Comparison of ENCODE assay signal across 8 mouse cellular contexts in the genomic region with DNA sequence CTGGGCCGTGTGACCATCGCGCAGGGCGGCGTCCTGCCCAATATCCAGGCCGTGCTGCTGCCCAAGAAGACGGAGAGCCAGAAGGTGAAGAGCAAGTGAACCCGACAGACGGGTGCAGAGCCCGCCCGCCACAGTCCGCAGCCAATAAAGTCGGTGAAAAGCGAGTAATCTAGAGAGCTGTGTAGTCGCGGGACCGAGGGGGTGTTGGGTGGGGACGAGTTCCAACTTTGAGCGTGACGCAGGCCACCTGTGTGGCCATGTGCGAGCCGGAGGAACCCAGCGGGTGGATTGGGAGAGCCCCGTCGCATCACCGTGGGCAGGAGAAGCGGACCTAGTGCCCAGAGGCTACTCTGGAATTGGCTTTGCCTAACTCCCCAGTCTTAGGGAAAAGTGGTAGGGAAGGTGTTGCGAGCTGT. TPM values are rescaled to one million over a fixed set of nuclear protein-coding genes. Genes with fewer than 3 reads are reported as not detected.
DNase-seq lines count a peak whose midpoint lies in the region; ATAC-seq and TF ChIP-seq lines count a peak whose summit lies in the region.

No protein-coding gene starts in this region.

- peak overlapping the region; percentile 87 for H3K27ac ChIP-seq in kidney, adult 2 months (ENCODE audit: insufficient read depth, low read depth, low read length)
- peak overlapping the region; percentile 68; the same call in 1 of the 2 replicates for H3K27ac ChIP-seq in hindbrain, embryonic 12.5 days
- H3K27ac ChIP-seq in liver, embryonic 12.5 days = peak overlapping the region; percentile 100

- peak overlapping the region; percentile 78 for H3K9ac ChIP-seq in hindbrain, embryonic 12.5 days
- H3K9ac ChIP-seq in liver, embryonic 12.5 days = peak overlapping the region; percentile 95

- ATAC-seq in erythroid progenitor cell, adult 5-6 weeks (replicated peaks; ENCODE audit: low FRiP score, poor library complexity, severe bottlenecking) = peak; percentile 30
- peak; percentile 23 for ATAC-seq in hindbrain, embryonic 12.5 days (ENCODE audit: low FRiP score)
- peak; percentile 19 for ATAC-seq in liver, embryonic 12.5 days
- ATAC-seq in monocyte, adult 5-6 weeks (replicated peaks; ENCODE audit: insufficient number of reproducible peaks, low FRiP score, low TSS enrichment, poor library complexity, severe bottlenecking) = peak; percentile 18; the same call in 1 of the 2 replicates

- peak overlapping the region; percentile 97 for H3K4me3 ChIP-seq in kidney, adult 2 months (ENCODE audit: insufficient read depth, low read depth, low read length)
- peak overlapping the region; percentile 87 for H3K4me3 ChIP-seq in hindbrain, embryonic 12.5 days
- H3K4me3 ChIP-seq in liver, embryonic 12.5 days = peak overlapping the region; percentile 95

- H3K27me3 ChIP-seq in kidney, adult 2 months (replicated peaks; ENCODE audit: control insufficient read depth, insufficient read depth, low read length) = no peaks in the 10 kb centered on the region
- no peaks in the 10 kb centered on the region for H3K27me3 ChIP-seq in hindbrain, embryonic 12.5 days
- no peaks in the 10 kb centered on the region for H3K27me3 ChIP-seq in liver, embryonic 12.5 days (replicated peaks)

- DNase-seq in kidney, adult 2 months = peak; percentile 56
- DNase-seq in kidney, adult 11 months = no peak
- DNase-seq in Muller cell, postnatal 12 days (ENCODE audit: inconsistent ontology term) = peak; percentile 50
- DNase-seq in thymus, postnatal 14 days = peak; percentile 55

- no peaks in the 10 kb centered on the region for H3K36me3 ChIP-seq in kidney, adult 2 months (ENCODE audit: control insufficient read depth, insufficient read depth, low read length)
- H3K36me3 ChIP-seq in hindbrain, embryonic 12.5 days = peaks cover 21% of the 10 kb centered on the region
- H3K36me3 ChIP-seq in liver, embryonic 12.5 days = peaks cover 41% of the 10 kb centered on the region

- under 1% methylated on average over 28 of the region's 28 CpGs for WGBS in kidney, adult 2 months
- WGBS in hindbrain, embryonic 12.5 days = 0% methylated on average over 28 of the region's 28 CpGs
- WGBS in liver, embryonic 12.5 days (ENCODE audit: insufficient replicate concordance) = under 1% methylated on average over 28 of the region's 28 CpGs

- H3K4me1 ChIP-seq in kidney, adult 2 months (ENCODE audit: control insufficient read depth, insufficient read depth, low read length) = peaks cover 20% of the 10 kb centered on the region; the same call in 1 of the 2 replicates
- peaks cover 22% of the 10 kb centered on the region for H3K4me1 ChIP-seq in hindbrain, embryonic 12.5 days
- peaks cover 55% of the 10 kb centered on the region for H3K4me1 ChIP-seq in liver, embryonic 12.5 days

- TF ChIP-seq CTCF in kidney, adult 2 months (conservative IDR thresholded peaks at IDR 0.05; ENCODE audit: insufficient read depth, insufficient read length, low read depth, low read length) = no peak

- no peak for TF ChIP-seq POLR2A in kidney, adult 2 months (IDR thresholded peaks at IDR 0.05; ENCODE audit: low read depth, low read length)

- no peaks in the 10 kb centered on the region for H3K9me3 ChIP-seq in hindbrain, embryonic 12.5 days (replicated peaks)
- H3K9me3 ChIP-seq in liver, embryonic 12.5 days (replicated peaks) = no peaks in the 10 kb centered on the region

- H3K4me2 ChIP-seq in hindbrain, embryonic 12.5 days (replicated peaks) = peak overlapping the region; percentile 97
- H3K4me2 ChIP-seq in liver, embryonic 12.5 days = peak overlapping the region; percentile 85

RNA-seq across cellular contexts. Expression of gene H2afj, which starts 0.6 kb away (rescaled TPM):
- 262 and 431 TPM in 2 replicates for polyA plus RNA-seq in kidney, adult 2 months (2012; rRNA removed)
- 51.1 and 55.5 TPM in 2 replicates for total RNA-seq in erythroid progenitor cell, adult 5-6 weeks (2015; ENCODE audit: low replicate concordance)
- total RNA-seq in erythroid progenitor cell, adult 5-6 weeks (2017; ENCODE audit: low replicate concordance) = 33.1 and 75.9 TPM in 2 replicates
- 115 and 121 TPM in 2 replicates for polyA plus RNA-seq in hindbrain, embryonic 12.5 days (2016; fragmentation: Nextera tagmentation; extraction: Ambion mirVana)
- 196 and 207 TPM in 2 replicates for polyA plus RNA-seq in liver, embryonic 12.5 days (2016; fragmentation: Nextera tagmentation; extraction: Ambion mirVana)
- 54.2 to 78.4 TPM (median 59.5 TPM) in 3 replicates for total RNA-seq in monocyte, adult 5-6 weeks (2017)

RNA-seq across cellular contexts. Expression of gene Hist4h4, which starts 4.4 kb away (rescaled TPM):
- polyA plus RNA-seq in kidney, adult 2 months (2012; rRNA removed) = 0.74 and 1.1 TPM in 2 replicates
- 82.5 and 87.6 TPM in 2 replicates for total RNA-seq in erythroid progenitor cell, adult 5-6 weeks (2015; ENCODE audit: low replicate concordance)
- total RNA-seq in erythroid progenitor cell, adult 5-6 weeks (2017; ENCODE audit: low replicate concordance) = 74.3 and 120 TPM in 2 replicates
- 0.51 and 0.72 TPM in 2 replicates for polyA plus RNA-seq in hindbrain, embryonic 12.5 days (2016; fragmentation: Nextera tagmentation; extraction: Ambion mirVana)
- polyA plus RNA-seq in liver, embryonic 12.5 days (2016; fragmentation: Nextera tagmentation; extraction: Ambion mirVana) = 0.92 and 1.0 TPM in 2 replicates
- total RNA-seq in monocyte, adult 5-6 weeks (2017) = 2.3 to 11.2 TPM (median 4.9 TPM) in 3 replicates

RNA-seq across cellular contexts. Expression of gene BC049715, which starts 18.8 kb away (rescaled TPM):
- polyA plus RNA-seq in kidney, adult 2 months (2012; rRNA removed) = 0.99 and 1.3 TPM in 2 replicates
- total RNA-seq in erythroid progenitor cell, adult 5-6 weeks (2015; ENCODE audit: low replicate concordance) = 6.3 and 8.3 TPM in 2 replicates
- total RNA-seq in erythroid progenitor cell, adult 5-6 weeks (2017; ENCODE audit: low replicate concordance) = 0.91 and 3.6 TPM in 2 replicates
- 1.3 and 2.5 TPM in 2 replicates for polyA plus RNA-seq in hindbrain, embryonic 12.5 days (2016; fragmentation: Nextera tagmentation; extraction: Ambion mirVana)
- 1.2 and 1.3 TPM in 2 replicates for polyA plus RNA-seq in liver, embryonic 12.5 days (2016; fragmentation: Nextera tagmentation; extraction: Ambion mirVana)
- total RNA-seq in monocyte, adult 5-6 weeks (2017) = 0.96 to 3.7 TPM (median 2.5 TPM) in 3 replicates

RNA-seq across cellular contexts. Expression of gene Wbp11, which starts 19.4 kb away (rescaled TPM):
- 28.3 and 28.6 TPM in 2 replicates for polyA plus RNA-seq in kidney, adult 2 months (2012; rRNA removed)
- 103 and 123 TPM in 2 replicates for total RNA-seq in erythroid progenitor cell, adult 5-6 weeks (2015; ENCODE audit: low replicate concordance)
- 116 and 132 TPM in 2 replicates for total RNA-seq in erythroid progenitor cell, adult 5-6 weeks (2017; ENCODE audit: low replicate concordance)
- 112 and 123 TPM in 2 replicates for polyA plus RNA-seq in hindbrain, embryonic 12.5 days (2016; fragmentation: Nextera tagmentation; extraction: Ambion mirVana)
- 95.0 and 97.3 TPM in 2 replicates for polyA plus RNA-seq in liver, embryonic 12.5 days (2016; fragmentation: Nextera tagmentation; extraction: Ambion mirVana)
- total RNA-seq in monocyte, adult 5-6 weeks (2017) = 46.3 to 120 TPM (median 81.0 TPM) in 3 replicates

RNA-seq across cellular contexts. Expression of gene Smco3, which starts 26.6 kb away (rescaled TPM):
- polyA plus RNA-seq in kidney, adult 2 months (2012; rRNA removed) = 0.59 and 0.81 TPM in 2 replicates
- total RNA-seq in erythroid progenitor cell, adult 5-6 weeks (2015; ENCODE audit: low replicate concordance) = not detected in 2 replicates
- not detected in 2 replicates for total RNA-seq in erythroid progenitor cell, adult 5-6 weeks (2017; ENCODE audit: low replicate concordance)
- 0.49 and 1.1 TPM in 2 replicates for polyA plus RNA-seq in hindbrain, embryonic 12.5 days (2016; fragmentation: Nextera tagmentation; extraction: Ambion mirVana)
- polyA plus RNA-seq in liver, embryonic 12.5 days (2016; fragmentation: Nextera tagmentation; extraction: Ambion mirVana) = not detected in 2 replicates
- total RNA-seq in monocyte, adult 5-6 weeks (2017) = 0.49 TPM in 1 of 3 replicates, not detected in the others
